Mouse (Mus musculus): ENCODE measurements around the gene Son.

- TF ChIP-seq CTCF (IDR thresholded peaks at IDR 0.05; ENCODE audit: low read depth) (no peak), EP300 (IDR thresholded peaks at IDR 0.05; ENCODE audit: low read depth) (no peak)
Measured at GRCm38 (mm10) chr16:91632940-91633339, 14.4 kb upstream of the Son start.

Data from liver, postnatal 0 days (tissue).